Mouse (Mus musculus) gastrocnemius, adult 18-20 months (tissue): Measurements from ENCODE around the gene Ano8. TPM values are rescaled to one million over a fixed set of nuclear protein-coding genes. Genes with fewer than 3 reads are reported as not detected.

Experiments used
- DNase-seq: peaks from one replicate; pipeline ENCODE4 v3.0.0; 2021; ENCODE audit warnings: low spot score
- total RNA-seq, 2 experiments: library from RNA; stranded (reverse); gene quantifications; 2 replicates each; pipeline ENCODE4 v1.2.3; 2021

The Ano8 gene
- total RNA-seq, 2 experiments from 2014 or later, result 14.6 to 16.0 TPM

- DNase-seq, result no peak
Measured at GRCm38 (mm10) chr8:71472601-71473386, 13.0 kb downstream of the Ano8 start.

GRCm38 (mm10) chr8:71471861-71472260 is 13.9 kb downstream of the Ano8 start:
- no peak for DNase-seq

- DNase-seq, result no peak
Measured at GRCm38 (mm10) chr8:71470913-71471255, 14.9 kb downstream of the Ano8 start.

GRCm38 (mm10) chr8:71470146-71470912 is 15.4 kb downstream of the Ano8 start:
- DNase-seq, result no peak

GRCm38 (mm10) chr8:71469411-71469810 is 16.4 kb downstream of the Ano8 start:
- peak; percentile 51 for DNase-seq

- peak; percentile 98 for DNase-seq
Measured at GRCm38 (mm10) chr8:71468916-71469315, 16.8 kb downstream of the Ano8 start, which contains the start of gene Dda1. TSS of gene Dda1 (plus strand) at chr8:71469199.

- DNase-seq, result no peak
Measured at GRCm38 (mm10) chr8:71468001-71468400, 17.8 kb downstream of the Ano8 start.

GRCm38 (mm10) chr8:71467201-71467600 is 18.6 kb downstream of the Ano8 start:
- no peak for DNase-seq

- no peak for DNase-seq
Measured at GRCm38 (mm10) chr8:71466198-71466597, 19.6 kb downstream of the Ano8 start.

GRCm38 (mm10) chr8:71465733-71466132 is 20.0 kb downstream of the Ano8 start:
- DNase-seq, result no peak

GRCm38 (mm10) chr8:71464513-71465500 is 21.0 kb downstream of the Ano8 start, which contains the start of gene Mrpl34:
TSS of gene Mrpl34 (plus strand) at chr8:71464959.
- peak; percentile 100 for DNase-seq

GRCm38 (mm10) chr8:71463188-71464033 is 22.4 kb downstream of the Ano8 start, which contains the start of gene Abhd8:
TSS of gene Abhd8 (minus strand) at chr8:71463655.
- peak; percentile 97 for DNase-seq

GRCm38 (mm10) chr8:71462786-71463185 is 23.0 kb downstream of the Ano8 start:
- no peak for DNase-seq

GRCm38 (mm10) chr8:71462191-71462590 is 23.6 kb downstream of the Ano8 start:
- no peak for DNase-seq

- no peak for DNase-seq
Measured at GRCm38 (mm10) chr8:71461152-71461840, 24.5 kb downstream of the Ano8 start.

- no peak for DNase-seq
Measured at GRCm38 (mm10) chr8:71460716-71461115, 25.0 kb downstream of the Ano8 start.

- no peak for DNase-seq
Measured at GRCm38 (mm10) chr8:71457659-71458270, 28.0 kb downstream of the Ano8 start.

- no peak for DNase-seq
Measured at GRCm38 (mm10) chr8:71456906-71457305, 28.9 kb downstream of the Ano8 start.

GRCm38 (mm10) chr8:71454668-71455067 is 31.1 kb downstream of the Ano8 start:
- DNase-seq, result no peak
